Comparison of ENCODE assay signal across 25 mouse cellular contexts in the genomic region with DNA sequence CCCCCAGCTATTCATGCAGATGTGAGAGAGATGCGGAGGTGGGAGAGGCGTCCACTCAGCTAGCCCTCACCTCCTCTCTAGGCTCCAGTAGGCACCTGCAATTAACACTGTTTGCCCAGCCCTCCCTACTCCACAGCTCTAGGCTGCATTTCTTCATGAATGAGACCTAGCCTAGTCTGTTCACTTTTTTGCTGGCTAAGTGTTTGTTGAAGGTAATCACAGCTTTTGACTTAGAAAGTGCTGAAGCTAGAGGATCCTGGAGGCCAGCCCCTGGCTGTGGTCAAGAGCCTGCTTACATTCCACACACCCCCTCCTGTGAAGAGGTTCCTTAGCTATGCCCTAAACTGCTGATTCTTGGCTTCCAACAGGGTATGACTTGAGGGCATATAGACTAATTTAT. TPM values are rescaled to one million over a fixed set of nuclear protein-coding genes. Genes with fewer than 3 reads are reported as not detected.
DNase-seq lines count a peak whose midpoint lies in the region; ATAC-seq and TF ChIP-seq lines count a peak whose summit lies in the region.
"Had no signal": no experiment of that assay in that cellular context is flagged by ENCODE, and none has a peak within 500 bp of the region (broad histone marks: within the 10 kb centered on the region; RNA-seq: fewer than 3 reads in every experiment).

No protein-coding gene starts in this region.

- H3K27ac ChIP-seq in hindbrain, embryonic 15.5 days (replicated peaks) = no peak overlapping the region
- no peak overlapping the region for H3K27ac ChIP-seq in hindbrain, embryonic 10.5 days
- no peak overlapping the region for H3K27ac ChIP-seq in embryonic facial prominence, embryonic 14.5 days (replicated peaks; ENCODE audit: low read depth, low read length)
- H3K27ac ChIP-seq in lung, postnatal 0 days (ENCODE audit: low read length) = no peak overlapping the region
- peak overlapping the region; percentile 16; the same call in 1 of the 2 replicates for H3K27ac ChIP-seq in stomach, embryonic 15.5 days
- H3K27ac ChIP-seq in hindbrain, embryonic 13.5 days = no peak overlapping the region
- H3K27ac ChIP-seq: forebrain, embryonic 10.5 days; gastrocnemius, adult 2 months; hindbrain, embryonic 12.5 days; intestine, embryonic 15.5 days; liver, embryonic 13.5 days; midbrain, embryonic 12.5 days had no signal

- intact Hi-C loops in left cerebral cortex, postnatal 14 days (cut with DNase I) = no loop called here

- no peaks in the 10 kb centered on the region for H3K9me3 ChIP-seq in hindbrain, embryonic 15.5 days
- no peaks in the 10 kb centered on the region for H3K9me3 ChIP-seq in hindbrain, embryonic 10.5 days
- H3K9me3 ChIP-seq in embryonic facial prominence, embryonic 14.5 days (ENCODE audit: control insufficient read depth, low read length) = no peaks in the 10 kb centered on the region
- H3K9me3 ChIP-seq in lung, postnatal 0 days (ENCODE audit: low read length) = no peaks in the 10 kb centered on the region
- no peaks in the 10 kb centered on the region for H3K9me3 ChIP-seq in stomach, embryonic 15.5 days
- H3K9me3 ChIP-seq in hindbrain, embryonic 13.5 days = no peaks in the 10 kb centered on the region
- H3K9me3 ChIP-seq: forebrain, embryonic 10.5 days; G1E; hindbrain, embryonic 12.5 days; intestine, embryonic 15.5 days; liver, embryonic 13.5 days; midbrain, embryonic 12.5 days had no signal

- DNase-seq in hindbrain, embryonic 10.5 days (ENCODE audit: low spot score) = no peak
- DNase-seq in embryonic facial prominence, embryonic 14.5 days (ENCODE audit: low spot score) = peak; percentile 55
- peak; percentile 91 for DNase-seq in lung, postnatal 0 days (ENCODE audit: low spot score)
- DNase-seq in left cerebral cortex, postnatal 14 days (ENCODE audit: low spot score in 2 of 2) = no peak
- no peak for DNase-seq in left cerebral cortex, adult 9 months (ENCODE audit: low spot score in 2 of 2)
- DNase-seq: cerebellum, adult 9-10 months; gastrocnemius, adult 2 months; heart, postnatal 10 days; kidney, postnatal 10 days; liver, embryonic 13.5 days; retina, postnatal 1 day; right cerebral cortex, postnatal 4 days; thymus, adult 18-20 months; thymus, postnatal 4 days had no signal

- no peak for TF ChIP-seq EP300 in lung, postnatal 0 days (IDR thresholded peaks at IDR 0.05)

- no peak overlapping the region for H3K4me3 ChIP-seq in hindbrain, embryonic 15.5 days
- H3K4me3 ChIP-seq in hindbrain, embryonic 10.5 days = no peak overlapping the region
- no peak overlapping the region for H3K4me3 ChIP-seq in embryonic facial prominence, embryonic 14.5 days (ENCODE audit: low read depth, low read length)
- no peak overlapping the region for H3K4me3 ChIP-seq in lung, postnatal 0 days (ENCODE audit: low read depth, low read length)
- H3K4me3 ChIP-seq in stomach, embryonic 15.5 days (replicated peaks) = no peak overlapping the region
- no peak overlapping the region for H3K4me3 ChIP-seq in hindbrain, embryonic 13.5 days
- H3K4me3 ChIP-seq: forebrain, embryonic 10.5 days; gastrocnemius, adult 2 months; hindbrain, embryonic 12.5 days; intestine, embryonic 15.5 days; liver, embryonic 13.5 days; midbrain, embryonic 12.5 days had no signal

- ATAC-seq in hindbrain, embryonic 15.5 days (ENCODE audit: low FRiP score, low read depth) = no peak
- peak; percentile 42; the same call in 1 of the 2 replicates for ATAC-seq in embryonic facial prominence, embryonic 14.5 days (ENCODE audit: low read depth)
- peak; percentile 92 for ATAC-seq in lung, postnatal 0 days
- peak; percentile 68; the same call in 1 of the 2 replicates for ATAC-seq in stomach, embryonic 15.5 days (ENCODE audit: insufficient read depth, low FRiP score, low read depth)
- ATAC-seq in hindbrain, embryonic 13.5 days (ENCODE audit: low FRiP score) = no peak
- ATAC-seq: intestine, embryonic 15.5 days had no signal

- H3K4me1 ChIP-seq in hindbrain, embryonic 15.5 days (replicated peaks) = peaks cover 11% of the 10 kb centered on the region
- peaks cover 32% of the 10 kb centered on the region for H3K4me1 ChIP-seq in hindbrain, embryonic 10.5 days (replicated peaks)
- peaks cover 12% of the 10 kb centered on the region; the same call in 1 of the 2 replicates for H3K4me1 ChIP-seq in embryonic facial prominence, embryonic 14.5 days (ENCODE audit: control insufficient read depth, insufficient read depth, low read length)
- no peaks in the 10 kb centered on the region; the same call in 1 of the 2 replicates for H3K4me1 ChIP-seq in lung, postnatal 0 days (ENCODE audit: insufficient read depth, low read depth, low read length)
- peaks cover 15% of the 10 kb centered on the region for H3K4me1 ChIP-seq in stomach, embryonic 15.5 days
- H3K4me1 ChIP-seq in hindbrain, embryonic 13.5 days (replicated peaks) = peaks cover 15% of the 10 kb centered on the region

- H3K4me2 ChIP-seq in hindbrain, embryonic 15.5 days = 0 out of 2 replicates have a peak overlapping the region, but pooled peaks have one; percentile 9
- H3K4me2 ChIP-seq in embryonic facial prominence, embryonic 14.5 days (ENCODE audit: low read depth, low read length) = peak overlapping the region; percentile 86; the same call in 1 of the 2 replicates
- no peak overlapping the region for H3K4me2 ChIP-seq in lung, postnatal 0 days (replicated peaks; ENCODE audit: low read depth, low read length)
- no peak overlapping the region for H3K4me2 ChIP-seq in stomach, embryonic 15.5 days
- no peak overlapping the region for H3K4me2 ChIP-seq in hindbrain, embryonic 13.5 days
- H3K4me2 ChIP-seq: heart, embryonic 11.5 days; hindbrain, embryonic 12.5 days; liver, embryonic 13.5 days; midbrain, embryonic 12.5 days had no signal

- WGBS in hindbrain, embryonic 15.5 days = 18% methylated on average over 2 of the region's 2 CpGs
- WGBS in hindbrain, embryonic 10.5 days = 37% methylated on average over 2 of the region's 2 CpGs
- WGBS in embryonic facial prominence, embryonic 14.5 days = no CpG with 5 or more reads among the region's 2 CpGs
- WGBS in lung, postnatal 0 days = 40% methylated on average over 2 of the region's 2 CpGs
- WGBS in stomach, embryonic 15.5 days = 20% methylated on average over 1 of the region's 2 CpGs
- no CpG with 5 or more reads among the region's 2 CpGs for WGBS in hindbrain, embryonic 13.5 days

- H3K9ac ChIP-seq in hindbrain, embryonic 15.5 days = no peak overlapping the region
- H3K9ac ChIP-seq in embryonic facial prominence, embryonic 14.5 days (ENCODE audit: low read depth, low read length) = no peak overlapping the region
- no peak overlapping the region for H3K9ac ChIP-seq in lung, postnatal 0 days (replicated peaks; ENCODE audit: low read depth)
- no peak overlapping the region for H3K9ac ChIP-seq in stomach, embryonic 15.5 days
- H3K9ac ChIP-seq in hindbrain, embryonic 13.5 days = no peak overlapping the region
- H3K9ac ChIP-seq: hindbrain, embryonic 12.5 days; intestine, embryonic 15.5 days; liver, embryonic 13.5 days; midbrain, embryonic 12.5 days had no signal

- H3K27me3 ChIP-seq in hindbrain, embryonic 15.5 days = peaks cover 18% of the 10 kb centered on the region; the same call in 1 of the 2 replicates
- peaks cover 44% of the 10 kb centered on the region for H3K27me3 ChIP-seq in hindbrain, embryonic 10.5 days (ENCODE audit: insufficient read depth, poor library complexity, severe bottlenecking)
- peaks cover 14% of the 10 kb centered on the region; the same call in 1 of the 2 replicates for H3K27me3 ChIP-seq in embryonic facial prominence, embryonic 14.5 days (replicated peaks; ENCODE audit: control insufficient read depth, insufficient read depth, low read length)
- H3K27me3 ChIP-seq in lung, postnatal 0 days (replicated peaks; ENCODE audit: insufficient read depth, low read length) = no peaks in the 10 kb centered on the region; the same call in 1 of the 2 replicates
- no peaks in the 10 kb centered on the region for H3K27me3 ChIP-seq in stomach, embryonic 15.5 days (replicated peaks)
- H3K27me3 ChIP-seq in hindbrain, embryonic 13.5 days = peaks cover 55% of the 10 kb centered on the region

- TF ChIP-seq CTCF in lung, postnatal 0 days (IDR thresholded peaks at IDR 0.05) = no peak

- no peaks in the 10 kb centered on the region for H3K36me3 ChIP-seq in hindbrain, embryonic 15.5 days
- H3K36me3 ChIP-seq in hindbrain, embryonic 10.5 days = no peaks in the 10 kb centered on the region
- H3K36me3 ChIP-seq in embryonic facial prominence, embryonic 14.5 days (ENCODE audit: control insufficient read depth, insufficient read depth, low read length) = no peaks in the 10 kb centered on the region
- H3K36me3 ChIP-seq in lung, postnatal 0 days (ENCODE audit: insufficient read depth, low read length) = no peaks in the 10 kb centered on the region
- H3K36me3 ChIP-seq in stomach, embryonic 15.5 days = no peaks in the 10 kb centered on the region
- no peaks in the 10 kb centered on the region for H3K36me3 ChIP-seq in hindbrain, embryonic 13.5 days
- H3K36me3 ChIP-seq: forebrain, embryonic 10.5 days; G1E; hindbrain, embryonic 12.5 days; intestine, embryonic 15.5 days; liver, embryonic 13.5 days; midbrain, embryonic 12.5 days had no signal

RNA-seq across cellular contexts. Expression of a gene that starts 1.8 kb away (rescaled TPM):
- polyA plus RNA-seq in hindbrain, embryonic 15.5 days (2015; fragmentation: Nextera tagmentation; extraction: Ambion mirVana) = 3.2 and 4.1 TPM in 2 replicates
- polyA plus RNA-seq in hindbrain, embryonic 10.5 days (2016; fragmentation: Nextera tagmentation; extraction: Ambion mirVana) = 0.25 and 0.41 TPM in 2 replicates
- 6.9 and 10.0 TPM in 2 replicates for polyA plus RNA-seq in embryonic facial prominence, embryonic 14.5 days (2014; fragmentation: Nextera tagmentation; extraction: Ambion mirVana)
- polyA plus RNA-seq in lung, postnatal 0 days (2015; fragmentation: Nextera tagmentation; extraction: Ambion mirVana) = 3.6 and 4.1 TPM in 2 replicates
- polyA plus RNA-seq in stomach, embryonic 15.5 days (2015; fragmentation: Nextera tagmentation; extraction: Ambion mirVana) = 5.5 and 5.7 TPM in 2 replicates
- 1.2 and 1.6 TPM in 2 replicates for polyA plus RNA-seq in hindbrain, embryonic 13.5 days (2015; fragmentation: Nextera tagmentation; extraction: Ambion mirVana)
- 1 to 10 TPM; 3.1 to 4.7 TPM for total RNA-seq in left cerebral cortex, postnatal 14 days (2021)
- total RNA-seq: gastrocnemius, adult 2 months; heart, postnatal 10 days; megakaryocyte progenitor cell, adult 5-6 weeks; monocyte, adult 5-6 weeks had no signal
- polyA plus RNA-seq: G1E had no signal

RNA-seq across cellular contexts. Expression of a gene that starts 29.8 kb away (rescaled TPM):
- polyA plus RNA-seq in hindbrain, embryonic 15.5 days (2015; fragmentation: Nextera tagmentation; extraction: Ambion mirVana) = 408 and 422 TPM in 2 replicates
- polyA plus RNA-seq in hindbrain, embryonic 10.5 days (2016; fragmentation: Nextera tagmentation; extraction: Ambion mirVana) = 673 and 781 TPM in 2 replicates
- 992 and 1,026 TPM in 2 replicates for polyA plus RNA-seq in embryonic facial prominence, embryonic 14.5 days (2014; fragmentation: Nextera tagmentation; extraction: Ambion mirVana)
- polyA plus RNA-seq in lung, postnatal 0 days (2015; fragmentation: Nextera tagmentation; extraction: Ambion mirVana) = 456 and 488 TPM in 2 replicates
- polyA plus RNA-seq in stomach, embryonic 15.5 days (2015; fragmentation: Nextera tagmentation; extraction: Ambion mirVana) = 694 and 820 TPM in 2 replicates
- 481 and 484 TPM in 2 replicates for polyA plus RNA-seq in hindbrain, embryonic 13.5 days (2015; fragmentation: Nextera tagmentation; extraction: Ambion mirVana)
- 100 to 1,000 TPM; 219 to 256 TPM for total RNA-seq in left cerebral cortex, postnatal 14 days (2021)

RNA-seq across cellular contexts. Expression of a gene that starts 49.4 kb away (rescaled TPM):
- 283 and 285 TPM in 2 replicates for polyA plus RNA-seq in hindbrain, embryonic 15.5 days (2015; fragmentation: Nextera tagmentation; extraction: Ambion mirVana)
- polyA plus RNA-seq in hindbrain, embryonic 10.5 days (2016; fragmentation: Nextera tagmentation; extraction: Ambion mirVana) = 229 and 249 TPM in 2 replicates
- polyA plus RNA-seq in embryonic facial prominence, embryonic 14.5 days (2014; fragmentation: Nextera tagmentation; extraction: Ambion mirVana) = 160 and 166 TPM in 2 replicates
- 112 and 114 TPM in 2 replicates for polyA plus RNA-seq in lung, postnatal 0 days (2015; fragmentation: Nextera tagmentation; extraction: Ambion mirVana)
- 153 and 162 TPM in 2 replicates for polyA plus RNA-seq in stomach, embryonic 15.5 days (2015; fragmentation: Nextera tagmentation; extraction: Ambion mirVana)
- polyA plus RNA-seq in hindbrain, embryonic 13.5 days (2015; fragmentation: Nextera tagmentation; extraction: Ambion mirVana) = 330 and 337 TPM in 2 replicates
- total RNA-seq in left cerebral cortex, postnatal 14 days (2021) = 100 to 1,000 TPM; 173 to 174 TPM

Comparison
In these comparisons a context has a peak if more than half of its experiments do, and no peak if none do; other contexts are left out.
1. H3K4me2 ChIP-seq: peak in hindbrain, embryonic 15.5 days (single experiment) and embryonic facial prominence, embryonic 14.5 days (single experiment); none in lung, postnatal 0 days (single experiment), stomach, embryonic 15.5 days (single experiment) and hindbrain, embryonic 13.5 days (single experiment).
2. ATAC-seq: peak in embryonic facial prominence, embryonic 14.5 days (single experiment), lung, postnatal 0 days (single experiment) and stomach, embryonic 15.5 days (single experiment); none in hindbrain, embryonic 15.5 days (single experiment) and hindbrain, embryonic 13.5 days (single experiment).
3. DNase-seq: peak in embryonic facial prominence, embryonic 14.5 days (single experiment) and lung, postnatal 0 days (single experiment); none in hindbrain, embryonic 10.5 days (single experiment), left cerebral cortex, postnatal 14 days (0 of 2) and left cerebral cortex, adult 9 months (0 of 2).